Mouse (Mus musculus) forebrain, embryonic 13.5 days (tissue): Measurements from ENCODE around the gene Akap13. TPM values are rescaled to one million over a fixed set of nuclear protein-coding genes. Genes with fewer than 3 reads are reported as not detected.
"Not testable (repeated sequence)": the region's sequence is repeated elsewhere in the genome, so short reads cannot be mapped to it uniquely, and the experiment has no call there.

Source experiments
- ATAC-seq: fragments of 200-750 bp; cut with Nextera tagmentation; 2 replicates; pipeline ENCODE4 v1.8.0; 2017
- H3K27ac ChIP-seq: fragments of 300-500 bp; sonication (generic); 2 replicates; pipeline ENCODE4 v1.5.1; 2015; ENCODE audit warnings: inconsistent platforms, mild to moderate bottlenecking, moderate library complexity
- H3K27me3 ChIP-seq: fragments of 300-500 bp; sonication (generic); 2 replicates; pipeline ENCODE4 v1.6.1; 2015; ENCODE audit warnings: mild to moderate bottlenecking, inconsistent platforms
- H3K36me3 ChIP-seq: fragments of 300-500 bp; sonication (generic); 2 replicates; pipeline ENCODE4 v1.6.1; 2015; ENCODE audit warnings: mild to moderate bottlenecking, inconsistent platforms; ENCODE audit not compliant: poor library complexity, severe bottlenecking
- H3K4me1 ChIP-seq: fragments of 300-500 bp; sonication (generic); 2 replicates; pipeline ENCODE4 v1.6.1; 2015; ENCODE audit warnings: inconsistent platforms
- H3K4me2 ChIP-seq: fragments of 300-500 bp; sonication (generic); 2 replicates; pipeline ENCODE4 v1.6.1; 2015; ENCODE audit warnings: inconsistent platforms, mild to moderate bottlenecking, moderate library complexity
- H3K4me3 ChIP-seq: fragments of 300-500 bp; sonication (generic); 2 replicates; pipeline ENCODE4 v1.5.1; 2015; ENCODE audit warnings: mild to moderate bottlenecking, inconsistent platforms
- H3K9ac ChIP-seq: fragments of 300-500 bp; sonication (generic); 2 replicates; pipeline ENCODE4 v1.6.1; 2015; ENCODE audit warnings: mild to moderate bottlenecking, inconsistent platforms
- H3K9me3 ChIP-seq: fragments of 300-500 bp; sonication (generic); replicated peaks from 2 replicates; pipeline ENCODE4 v1.6.1; 2016; ENCODE audit warnings: inconsistent platforms
- WGBS: fragments of 180-500 bp; shearing (Covaris S2); methylation state at CpG from one replicate; pipeline ENCODE4 v1.1.7; 2015; 5-methylcytosine and 5-hydroxymethylcytosine counted together
- polyA plus RNA-seq: library from polyadenylated mRNA; unstranded; fragments of >200 nt; fragmentation: Nextera tagmentation; extraction: Ambion mirVana; gene quantifications from 2 replicates; pipeline ENCODE4 v1.2.1, GENCODE M21; 2015

Akap13 gene
- polyA plus RNA-seq, 1 experiment from 2014 or later, result 15.2 TPM

GRCm38 (mm10) chr7:75730216-75730615 is 274.9 kb downstream of the Akap13 start:
- H3K4me3 ChIP-seq, result no peak overlapping the region
- 94% methylated on average over 12 of the region's 12 CpGs for WGBS
- no peak overlapping the region for H3K27ac ChIP-seq
- H3K4me2 ChIP-seq, result no peak overlapping the region
- no peaks in the 10 kb centered on the region for H3K4me1 ChIP-seq
- no peaks in the 10 kb centered on the region for H3K27me3 ChIP-seq
- H3K9me3 ChIP-seq, result no peaks in the 10 kb centered on the region
- no peak for ATAC-seq
- no peak overlapping the region for H3K9ac ChIP-seq
- H3K36me3 ChIP-seq, result peaks cover 49% of the 10 kb centered on the region

GRCm38 (mm10) chr7:75731951-75732350 is 276.6 kb downstream of the Akap13 start:
- 96% methylated on average over 2 of the region's 2 CpGs for WGBS
- Histone ChIP-seq H3K4me1 (no peaks in the 10 kb centered on the region), H3K9ac (no peak overlapping the region), H3K4me3 (no peak overlapping the region), H3K27me3 (no peaks in the 10 kb centered on the region), H3K9me3 (no peaks in the 10 kb centered on the region), H3K36me3 (peaks cover 32% of the 10 kb centered on the region), H3K27ac (no peak overlapping the region), H3K4me2 (no peak overlapping the region)
- no peak for ATAC-seq

- Histone ChIP-seq H3K27me3 (no peaks in the 10 kb centered on the region), H3K9ac (no peak overlapping the region), H3K4me1 (no peaks in the 10 kb centered on the region), H3K4me2 (no peak overlapping the region), H3K36me3 (peaks cover 34% of the 10 kb centered on the region), H3K27ac (no peak overlapping the region), H3K9me3 (no peaks in the 10 kb centered on the region), H3K4me3 (no peak overlapping the region)
- no peak for ATAC-seq
- WGBS, result 95% methylated on average over 2 of the region's 2 CpGs
Measured at GRCm38 (mm10) chr7:75733166-75733565, 277.8 kb downstream of the Akap13 start.

GRCm38 (mm10) chr7:75739075-75739725 is 283.9 kb downstream of the Akap13 start:
- no peaks in the 10 kb centered on the region for H3K4me1 ChIP-seq
- H3K9me3 ChIP-seq, result no peaks in the 10 kb centered on the region
- H3K4me2 ChIP-seq, result no peak overlapping the region
- no peak overlapping the region for H3K4me3 ChIP-seq
- H3K36me3 ChIP-seq, result peaks cover 30% of the 10 kb centered on the region
- ATAC-seq, result peak; percentile 94
- H3K9ac ChIP-seq, result no peak overlapping the region
- H3K27me3 ChIP-seq, result no peaks in the 10 kb centered on the region
- 55% methylated on average over 10 of the region's 10 CpGs for WGBS
- H3K27ac ChIP-seq, result no peak overlapping the region

- no peak overlapping the region for H3K4me3 ChIP-seq
- no peak overlapping the region for H3K9ac ChIP-seq
- H3K9me3 ChIP-seq, result no peaks in the 10 kb centered on the region
- H3K4me1 ChIP-seq, result no peaks in the 10 kb centered on the region
- no peak for ATAC-seq
- H3K27me3 ChIP-seq, result no peaks in the 10 kb centered on the region
- no peak overlapping the region for H3K4me2 ChIP-seq
- H3K36me3 ChIP-seq, result peaks cover 45% of the 10 kb centered on the region
- 68% methylated on average over 2 of the region's 2 CpGs for WGBS
- H3K27ac ChIP-seq, result no peak overlapping the region
Measured at GRCm38 (mm10) chr7:75744528-75744927, 289.2 kb downstream of the Akap13 start.

- Histone ChIP-seq H3K9ac (no peak overlapping the region), H3K27ac (no peak overlapping the region), H3K9me3 (no peaks in the 10 kb centered on the region), H3K27me3 (no peaks in the 10 kb centered on the region), H3K4me2 (no peak overlapping the region), H3K36me3 (peaks cover 46% of the 10 kb centered on the region), H3K4me1 (no peaks in the 10 kb centered on the region), H3K4me3 (no peak overlapping the region)
- WGBS, result 90% methylated on average over 7 of the region's 7 CpGs
- no peak for ATAC-seq
Measured at GRCm38 (mm10) chr7:75744978-75745638, 289.8 kb downstream of the Akap13 start.

GRCm38 (mm10) chr7:75745969-75746368 is 290.6 kb downstream of the Akap13 start:
- ATAC-seq, result not testable (repeated sequence)

GRCm38 (mm10) chr7:75750581-75750980 is 295.2 kb downstream of the Akap13 start:
- Histone ChIP-seq H3K36me3 (peaks cover 42% of the 10 kb centered on the region), H3K9me3 (no peaks in the 10 kb centered on the region), H3K27me3 (no peaks in the 10 kb centered on the region), H3K27ac (no peak overlapping the region), H3K4me1 (peaks cover 11% of the 10 kb centered on the region), H3K9ac (no peak overlapping the region), H3K4me2 (no peak overlapping the region), H3K4me3 (no peak overlapping the region)
- WGBS, result 92% methylated on average over 9 of the region's 9 CpGs
- no peak for ATAC-seq

More at GRCm38 (mm10) chr7:75745969-75746368, 290.6 kb downstream of the Akap13 start:
- not testable (repeated sequence) for H3K4me2 ChIP-seq, H3K27ac ChIP-seq, H3K4me3 ChIP-seq, H3K9me3 ChIP-seq, H3K4me1 ChIP-seq, H3K9ac ChIP-seq, H3K27me3 ChIP-seq
- 56% methylated on average over 3 of the region's 3 CpGs for WGBS
- peaks cover 49% of the 10 kb centered on the region for H3K36me3 ChIP-seq

GRCm38 (mm10) chr7:75751161-75751803 is 295.9 kb downstream of the Akap13 start:
- 88% methylated on average over 14 of the region's 14 CpGs for WGBS
- peaks cover 16% of the 10 kb centered on the region for H3K4me1 ChIP-seq
- H3K4me2 ChIP-seq, result no peak overlapping the region
- no peak overlapping the region for H3K4me3 ChIP-seq
- H3K27me3 ChIP-seq, result no peaks in the 10 kb centered on the region
- ATAC-seq, result no peak
- H3K9ac ChIP-seq, result no peak overlapping the region
- H3K27ac ChIP-seq, result no peak overlapping the region
- peaks cover 42% of the 10 kb centered on the region for H3K36me3 ChIP-seq
- no peaks in the 10 kb centered on the region for H3K9me3 ChIP-seq

- Histone ChIP-seq H3K27ac (no peak overlapping the region), H3K4me1 (peaks cover 16% of the 10 kb centered on the region), H3K4me3 (no peak overlapping the region), H3K9me3 (no peaks in the 10 kb centered on the region), H3K4me2 (no peak overlapping the region), H3K9ac (no peak overlapping the region), H3K27me3 (no peaks in the 10 kb centered on the region), H3K36me3 (peaks cover 39% of the 10 kb centered on the region)
- ATAC-seq, result no peak
- whole genome bisulfite sequencing, result 66% methylated on average over 22 of the region's 22 CpGs
Measured at GRCm38 (mm10) chr7:75752442-75753191, 297.3 kb downstream of the Akap13 start.

- no peak overlapping the region for H3K4me3 ChIP-seq
- no peak overlapping the region for H3K9ac ChIP-seq
- no peak for ATAC-seq
- H3K27ac ChIP-seq, result no peak overlapping the region
- H3K36me3 ChIP-seq, result peaks cover 32% of the 10 kb centered on the region
- H3K4me1 ChIP-seq, result peaks cover 16% of the 10 kb centered on the region
- WGBS, result 40% methylated on average over 12 of the region's 12 CpGs
- no peak overlapping the region for H3K4me2 ChIP-seq
- no peaks in the 10 kb centered on the region for H3K9me3 ChIP-seq
- no peaks in the 10 kb centered on the region for H3K27me3 ChIP-seq
Measured at GRCm38 (mm10) chr7:75753192-75753783, 298.0 kb downstream of the Akap13 start.
